Mouse (Mus musculus) layer of hippocampus, adult 9-10 months (tissue): Measurements from ENCODE around the gene Ints7.

ENCODE experiments used
- DNase-seq: peaks from one replicate; pipeline ENCODE4 v3.0.0; 2022; ENCODE audit warnings: low spot score

Ints7 gene

DNA sequence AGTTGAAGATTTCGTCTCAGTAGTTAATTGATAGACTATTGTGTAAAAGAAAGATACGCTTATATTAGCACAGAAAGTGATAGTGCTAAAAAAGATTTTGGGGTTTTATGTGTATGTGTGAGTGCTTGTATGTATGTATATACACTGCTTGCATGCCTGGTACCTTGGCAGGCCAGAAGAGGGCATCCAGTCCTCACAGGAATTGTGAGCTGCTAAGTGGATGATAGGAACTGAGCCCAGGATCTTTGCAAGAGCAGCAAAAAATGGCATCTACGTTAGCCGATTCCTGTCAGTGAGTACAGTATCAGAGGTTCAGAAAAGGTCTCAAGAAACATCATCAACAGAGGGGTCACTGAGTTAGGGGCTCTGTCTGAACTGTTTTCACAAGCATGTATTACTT is 9.0 kb downstream of the Ints7 start:
- DNase-seq: no peak

DNA sequence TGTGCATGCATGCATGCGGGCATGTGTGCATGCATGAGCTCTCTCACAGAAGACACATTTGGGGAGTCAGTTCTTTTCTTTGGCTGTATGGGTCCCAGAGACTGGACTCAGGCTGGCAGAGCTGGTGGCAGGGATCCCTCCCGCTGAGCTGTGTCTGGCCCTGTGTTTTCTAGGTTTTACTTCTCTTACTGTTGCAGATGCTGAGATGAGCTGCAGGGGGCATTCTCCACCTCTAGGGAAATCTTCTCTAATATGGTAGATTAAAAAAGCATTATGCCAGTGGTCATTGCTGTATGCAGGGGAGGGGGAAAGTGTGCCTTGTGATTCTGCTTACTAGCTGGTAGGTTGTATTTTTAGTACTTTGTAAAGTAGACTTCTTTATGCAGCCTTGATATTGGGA is 10.3 kb downstream of the Ints7 start:
- DNase-seq: no peak

DNA sequence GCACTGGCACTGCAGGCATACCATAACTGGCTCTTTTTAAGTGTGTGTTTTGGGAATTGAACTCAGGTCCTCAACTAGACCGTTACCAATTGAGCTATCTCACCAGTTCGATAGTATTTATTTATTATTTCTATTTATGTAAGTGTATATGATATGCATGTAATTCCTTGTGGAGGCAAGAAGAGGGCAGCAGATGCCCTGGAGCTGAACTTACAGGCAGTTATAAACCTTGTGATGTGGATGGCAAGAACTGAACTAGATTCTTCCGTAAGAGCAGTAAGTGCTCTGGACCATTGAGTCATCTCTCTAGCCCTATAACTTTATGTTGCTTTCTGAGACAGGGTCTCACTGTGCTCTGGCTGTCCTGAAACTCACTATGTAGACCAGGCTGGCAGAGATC is 11.6 kb downstream of the Ints7 start:
- no peak for DNase-seq

DNA sequence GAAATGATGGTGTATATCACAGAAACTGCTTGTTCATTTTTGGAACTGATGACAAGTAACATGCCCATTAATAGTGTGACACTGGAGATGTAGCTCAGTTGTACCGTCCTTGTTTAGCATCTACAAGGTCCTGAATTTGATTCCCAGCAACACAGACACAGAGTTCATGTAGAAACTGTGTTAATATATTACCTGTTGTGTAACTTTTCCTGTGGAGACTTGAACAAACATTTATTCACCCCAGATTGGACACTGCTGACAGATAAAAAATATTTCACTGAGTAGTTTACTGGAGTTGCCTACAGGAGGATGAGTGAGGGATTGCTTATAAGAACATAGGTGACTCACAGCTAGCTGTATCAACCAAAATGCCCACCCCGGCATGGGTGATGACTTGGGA is 13.3 kb downstream of the Ints7 start:
- DNase-seq: no peak

DNA sequence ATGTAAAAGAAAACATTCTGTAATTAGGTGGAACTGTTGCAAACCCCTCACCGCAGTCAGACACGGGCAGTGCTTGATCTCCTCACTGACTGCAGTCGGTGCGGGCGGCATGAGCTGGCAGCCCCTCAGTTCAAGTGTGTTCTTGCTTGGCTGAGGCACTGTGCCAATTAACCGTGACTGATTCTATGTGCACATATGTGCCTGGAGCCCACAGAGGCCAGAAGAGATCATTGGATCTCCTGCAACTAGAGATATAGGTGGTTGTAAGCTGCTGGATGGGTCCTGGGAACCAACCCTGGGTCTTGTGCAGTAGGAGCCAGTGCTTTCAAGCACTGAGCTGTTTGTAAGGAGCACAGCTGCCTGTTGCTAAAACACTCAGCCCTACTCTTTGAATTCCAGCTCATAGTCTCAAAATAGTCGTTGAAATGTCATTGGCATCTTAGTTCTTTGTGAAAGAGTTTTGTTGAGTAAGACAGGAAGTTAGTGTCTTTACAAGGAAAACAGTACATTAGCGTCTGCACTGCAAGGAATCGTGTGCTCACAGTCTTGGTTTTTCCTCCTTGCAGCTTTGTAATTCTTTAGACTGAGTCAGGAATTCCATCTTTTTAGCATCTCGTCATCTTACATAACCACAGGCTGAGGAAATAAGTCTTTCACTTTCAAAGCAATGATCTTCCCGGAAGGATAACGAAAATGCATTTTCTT is 16.7 kb downstream of the Ints7 start:
- no peak for DNase-seq

DNA sequence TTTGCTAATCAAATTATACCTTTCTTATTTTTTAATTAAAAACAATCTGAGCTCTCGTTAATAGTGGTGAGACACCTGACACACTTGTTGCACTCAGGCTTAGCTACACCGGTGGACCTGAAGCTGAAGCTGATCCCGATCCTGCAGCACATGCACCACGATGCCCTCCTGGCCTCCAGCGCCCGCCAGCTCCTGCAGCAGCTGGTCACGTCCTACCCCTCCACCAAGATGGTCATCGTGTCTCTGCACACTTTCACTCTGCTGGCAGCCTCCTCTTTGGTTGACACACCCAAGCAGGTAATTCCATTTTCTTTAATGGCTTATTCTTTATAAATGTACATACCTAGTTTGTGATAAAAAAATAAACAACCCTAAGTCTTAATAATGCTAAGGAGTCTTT is 20.6 kb downstream of the Ints7 start:
- DNase-seq: no peak

DNA sequence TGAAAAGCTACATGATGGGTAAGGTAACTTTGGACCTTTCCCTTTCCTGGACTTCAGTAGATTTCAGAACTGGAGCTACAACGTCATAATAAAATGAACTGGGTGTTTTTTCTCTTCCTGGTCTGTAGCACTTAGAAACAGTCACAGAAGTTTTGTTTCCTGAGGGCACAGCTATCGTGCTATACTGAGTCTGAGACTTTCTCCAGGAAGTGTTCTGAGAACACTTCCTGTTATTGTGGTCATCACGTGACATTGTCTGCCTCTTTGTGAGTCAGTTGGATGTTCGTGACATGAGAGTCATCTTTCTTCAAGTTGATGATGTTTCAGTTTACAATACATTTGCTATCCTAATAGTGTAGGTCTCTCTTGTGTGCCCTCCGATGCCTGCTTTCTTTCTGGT is 23.8 kb downstream of the Ints7 start:
- DNase-seq: no peak

DNA sequence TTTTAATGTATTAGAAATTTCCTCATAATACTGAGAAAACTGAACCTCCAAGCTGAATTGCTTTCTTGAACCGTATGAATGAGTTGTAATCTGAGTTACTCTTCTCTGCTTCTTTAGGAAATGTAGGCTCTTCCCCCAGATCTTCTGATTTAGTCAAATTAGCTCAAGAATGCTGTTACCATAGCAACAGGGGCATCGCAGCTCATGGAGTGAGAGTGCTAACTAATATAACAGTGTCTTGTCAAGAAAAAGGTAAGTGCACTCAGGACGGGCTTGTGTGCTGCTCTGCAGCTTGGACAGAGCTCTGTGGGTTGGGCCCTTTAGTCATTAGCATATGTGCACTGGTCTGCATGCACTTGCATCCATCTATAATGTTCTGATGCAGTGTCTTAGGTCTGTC is 29.3 kb downstream of the Ints7 start:
- no peak for DNase-seq

DNA sequence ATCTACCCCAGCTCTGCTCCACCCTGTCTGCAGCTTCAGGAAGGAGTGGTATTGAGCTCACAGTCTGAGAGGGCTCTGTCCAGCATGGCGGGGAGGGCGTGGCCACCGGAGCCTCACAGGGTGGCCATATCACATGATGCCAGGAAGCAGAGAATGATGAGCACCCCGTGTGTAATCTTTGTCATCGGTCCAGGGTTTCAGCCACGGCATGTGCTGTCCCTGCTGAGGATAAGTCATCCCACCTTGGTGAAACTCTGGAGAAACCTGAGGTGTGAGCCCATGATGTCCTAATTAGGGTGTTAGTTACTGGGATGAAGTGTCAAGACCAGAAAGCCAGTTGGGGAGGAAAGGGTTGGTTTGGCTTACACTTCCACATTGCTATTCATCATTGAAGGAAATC is 33.6 kb downstream of the Ints7 start:
- DNase-seq: no peak

DNA sequence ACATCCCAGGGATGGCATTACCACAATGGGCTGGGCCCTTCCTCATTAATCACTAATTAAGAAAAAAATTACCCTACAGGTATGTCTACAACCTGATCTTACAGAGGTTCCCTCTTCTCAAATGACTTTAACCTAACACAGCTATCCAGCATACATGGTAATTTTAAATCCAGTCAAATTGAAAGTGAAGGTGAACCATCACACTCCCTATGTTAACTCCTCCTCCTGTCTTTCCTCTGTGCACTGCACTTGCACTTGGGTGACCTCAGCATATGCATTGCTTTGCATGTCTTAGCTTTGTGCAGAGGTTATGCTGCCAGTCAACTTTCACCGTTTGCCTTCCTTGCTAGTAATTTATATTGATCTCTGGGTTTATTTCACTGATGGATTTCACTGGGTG is 34.1 kb downstream of the Ints7 start:
- DNase-seq: no peak

DNA sequence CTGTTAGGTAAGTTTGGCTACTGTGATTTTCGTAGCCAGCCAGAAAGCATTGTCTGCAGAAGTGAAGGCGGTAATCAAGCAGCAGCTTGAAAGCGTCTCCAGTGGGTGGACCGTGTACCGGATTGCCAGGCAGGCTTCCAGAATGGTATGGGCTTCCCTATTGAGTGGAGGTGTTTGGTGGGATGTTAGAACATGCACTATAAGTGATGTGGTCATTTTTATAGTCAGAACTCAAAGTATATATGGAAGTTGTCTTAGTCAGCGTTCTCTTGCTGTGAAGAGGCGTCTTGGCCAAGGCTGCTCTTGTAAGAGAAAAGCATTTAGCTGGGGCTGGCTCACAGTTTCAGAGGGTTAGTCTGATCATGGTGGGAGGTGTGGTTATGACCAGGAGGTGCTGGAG is 34.9 kb downstream of the Ints7 start:
- DNase-seq: no peak

DNA sequence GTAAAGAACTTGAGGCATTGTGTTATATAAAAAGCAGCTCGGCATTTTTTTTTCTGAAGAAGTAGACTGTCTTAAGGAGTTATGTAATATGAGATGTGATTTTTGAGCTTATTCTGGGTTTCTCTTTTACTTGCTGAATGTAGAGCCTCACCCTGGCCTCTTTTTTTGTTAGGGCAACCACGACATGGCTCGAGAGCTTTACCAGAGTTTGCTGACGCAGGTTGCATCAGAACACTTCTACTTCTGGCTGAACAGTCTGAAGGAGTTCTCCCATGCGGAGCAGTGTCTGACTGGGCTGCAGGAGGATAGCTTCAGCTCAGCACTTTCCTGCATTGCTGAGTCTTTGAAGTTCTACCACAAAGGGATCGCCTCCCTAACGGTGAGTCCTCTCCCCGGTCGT is 36.2 kb downstream of the Ints7 start:
- DNase-seq: no peak

DNA sequence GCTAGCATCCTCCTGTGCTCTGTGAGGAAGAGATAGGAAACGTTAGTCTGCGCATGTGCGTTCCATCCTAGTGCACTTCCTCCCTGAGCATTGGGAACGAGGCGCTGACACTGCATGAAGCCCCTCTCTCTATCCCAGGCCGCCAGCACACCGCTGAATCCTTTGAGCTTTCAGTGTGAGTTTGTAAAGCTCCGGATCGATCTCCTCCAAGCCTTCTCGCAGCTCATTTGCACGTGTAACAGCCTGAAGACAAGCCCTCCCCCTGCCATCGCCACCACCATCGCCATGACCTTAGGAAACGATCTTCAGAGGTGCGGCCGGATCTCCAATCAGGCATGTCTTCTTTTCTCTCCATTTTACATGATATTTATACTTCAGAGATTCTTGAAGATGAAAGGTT is 37.4 kb downstream of the Ints7 start:
- no peak for DNase-seq

DNA sequence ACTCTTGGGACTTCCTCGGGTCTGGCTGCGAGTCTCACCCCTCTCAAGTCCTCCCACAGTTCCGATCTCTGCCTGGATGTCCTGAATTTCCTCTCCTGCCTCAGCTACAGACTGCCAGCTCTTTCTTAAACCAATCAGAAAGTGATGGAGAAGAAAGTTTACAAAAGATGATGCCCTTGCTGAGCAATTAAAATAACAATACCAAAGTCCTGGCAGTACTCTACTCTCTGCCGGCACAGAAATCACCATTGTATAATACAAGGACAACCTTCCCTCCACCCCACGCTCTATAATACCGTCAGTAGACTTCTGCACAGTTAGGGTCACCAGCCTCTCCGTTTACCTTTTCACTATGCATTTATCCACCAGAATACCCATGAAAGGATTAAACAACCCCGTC is 40.8 kb downstream of the Ints7 start:
- no peak for DNase-seq

DNA sequence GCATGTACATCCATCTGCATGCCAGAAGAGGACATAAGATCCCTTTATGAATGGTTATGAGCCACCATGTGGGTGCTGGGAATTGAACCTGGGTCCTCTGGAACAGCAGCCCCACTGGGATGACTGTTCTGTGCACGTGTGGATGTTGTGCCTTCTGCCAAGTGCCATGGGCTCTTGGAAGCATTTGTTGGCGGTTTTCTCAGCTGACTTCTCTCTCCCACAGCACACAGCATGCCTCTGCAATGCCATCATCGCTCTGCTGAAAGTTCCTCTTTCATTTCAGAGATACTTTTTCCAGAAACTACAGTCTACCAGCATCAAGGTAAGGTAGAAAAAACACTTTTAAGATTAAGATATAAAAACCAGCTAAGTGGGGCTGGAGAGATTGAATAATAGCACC is 42.2 kb downstream of the Ints7 start:
- no peak for DNase-seq

DNA sequence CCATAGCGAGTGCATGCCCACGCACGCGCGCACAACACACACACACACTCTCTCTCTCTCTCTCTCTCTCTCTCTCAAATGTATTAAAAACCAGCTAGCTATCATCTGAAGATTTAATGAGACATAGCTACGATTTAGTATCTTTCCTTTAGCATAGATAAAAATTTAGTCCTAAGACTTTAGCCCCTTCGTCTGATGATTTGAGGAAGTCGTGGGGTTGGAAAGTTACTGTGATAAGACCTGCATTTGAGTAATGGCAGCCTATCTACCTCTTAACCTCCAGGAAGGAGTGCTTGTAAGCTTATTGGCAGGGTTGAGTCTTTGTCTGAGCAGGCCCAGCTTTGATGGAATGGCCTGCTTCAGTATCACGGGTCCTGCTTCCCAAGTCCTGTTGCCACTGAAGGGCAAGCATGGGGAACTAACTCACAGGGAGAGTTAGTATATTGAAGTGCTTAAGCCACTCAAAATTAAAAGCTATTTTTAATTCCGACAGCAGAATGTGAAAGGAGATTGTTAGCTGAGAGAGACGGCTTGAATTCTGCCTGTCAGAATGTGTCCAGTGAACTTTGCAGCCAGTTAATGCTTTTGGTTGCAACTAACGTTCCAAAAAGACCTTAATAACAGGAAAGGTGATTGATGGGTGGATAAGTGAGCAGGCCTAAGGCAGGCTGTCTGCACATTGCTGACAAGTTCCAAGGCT is 42.8 kb downstream of the Ints7 start:
- no peak for DNase-seq

DNA sequence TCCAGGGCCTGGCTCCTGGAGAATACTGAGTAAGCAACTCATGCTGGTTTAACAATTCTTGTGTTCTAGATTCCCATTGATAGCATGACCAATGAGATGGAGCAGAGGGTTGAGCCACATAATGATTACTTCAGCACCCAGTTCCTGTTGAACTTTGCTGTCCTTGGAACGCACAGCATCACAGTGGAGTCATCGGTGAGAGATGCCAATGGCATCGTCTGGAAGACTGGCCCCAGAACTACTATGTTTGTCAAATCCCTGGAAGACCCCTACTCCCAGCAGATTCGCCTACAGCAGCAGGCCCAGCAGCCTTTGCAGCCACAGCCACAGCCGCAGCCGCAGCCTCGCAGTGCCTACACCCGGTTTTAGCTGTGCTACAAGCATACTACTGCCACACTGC is 45.7 kb downstream of the Ints7 start:
- no peak for DNase-seq

DNA sequence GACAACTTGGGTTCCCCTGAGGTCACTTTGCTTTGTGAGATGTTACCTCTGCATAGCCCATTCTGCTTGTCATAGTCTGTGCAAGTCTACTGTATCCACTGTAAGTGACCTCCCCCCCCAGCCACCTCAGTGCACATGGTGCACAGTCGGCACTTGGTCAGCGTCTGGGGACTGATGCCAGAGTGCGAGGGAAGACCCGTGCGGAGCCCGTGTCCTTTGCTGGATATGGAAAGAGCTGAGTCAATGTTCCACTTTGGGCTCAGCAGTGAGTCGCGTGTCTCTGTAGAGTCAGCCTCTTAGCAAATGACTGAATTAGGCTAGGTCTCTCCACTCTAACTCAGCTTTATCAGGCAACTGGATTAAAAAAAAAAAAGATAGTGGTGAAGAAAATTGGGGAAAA is 47.4 kb downstream of the Ints7 start:
- DNase-seq: no peak

DNA sequence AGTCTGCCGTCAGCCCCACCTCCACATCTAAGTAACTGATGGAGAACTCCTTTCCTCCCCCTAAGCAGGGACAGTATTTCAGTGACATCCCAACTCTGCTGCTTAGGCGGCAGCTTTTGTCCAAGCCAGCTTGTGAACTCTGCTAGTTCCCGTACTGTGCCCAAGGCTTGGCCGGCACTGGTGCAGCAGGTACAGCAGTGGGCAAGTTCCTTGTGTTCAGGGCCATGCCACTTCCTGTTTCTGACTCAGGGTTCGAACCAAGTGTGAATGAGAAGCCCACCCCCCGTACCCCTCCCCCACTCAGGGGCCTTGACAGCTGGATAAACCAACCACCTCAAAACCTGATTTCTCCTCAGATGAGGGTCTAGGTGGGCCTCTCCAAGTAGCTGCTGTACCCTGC is 49.1 kb downstream of the Ints7 start:
- no peak for DNase-seq

DNA sequence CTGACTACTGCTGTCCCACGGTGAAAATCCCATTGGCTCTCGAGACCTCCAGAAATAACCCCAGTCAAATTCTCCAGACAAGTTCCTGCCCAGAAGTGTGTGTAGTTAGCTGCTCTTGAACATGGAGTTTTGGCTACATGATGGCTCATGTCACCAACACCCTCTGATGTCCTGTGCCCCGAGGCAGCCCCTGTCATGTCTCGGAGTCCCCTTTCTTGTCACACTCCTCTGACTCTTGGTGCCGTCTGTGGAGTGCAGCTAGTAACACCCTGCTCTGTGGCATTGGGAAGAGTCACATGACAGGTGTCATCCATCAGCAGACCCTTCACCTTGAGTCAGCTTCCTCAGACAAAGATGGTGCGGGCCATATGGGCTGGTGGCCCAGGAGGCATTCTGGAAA is 49.6 kb downstream of the Ints7 start:
- no peak for DNase-seq

DNA sequence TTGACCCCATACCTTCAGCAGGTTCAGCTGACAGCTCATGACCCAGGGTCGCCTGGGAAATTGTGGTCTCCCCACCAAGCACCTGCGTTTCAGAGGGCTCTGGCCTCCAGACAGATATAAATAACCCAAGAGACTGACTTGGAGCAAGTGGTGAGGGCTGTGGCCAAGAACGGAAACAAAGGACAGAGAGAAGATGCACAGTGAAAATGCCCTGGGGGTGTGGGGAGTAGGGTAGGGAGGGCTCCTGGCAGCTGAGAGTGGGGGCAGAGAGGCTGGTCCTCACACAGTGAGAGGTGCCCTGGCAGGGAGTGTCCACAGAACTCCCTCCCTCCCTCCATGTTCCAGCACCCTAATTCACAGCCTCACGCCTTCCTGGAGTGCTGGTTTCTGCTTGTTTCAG is 50.2 kb downstream of the Ints7 start:
- DNase-seq: no peak

DNA sequence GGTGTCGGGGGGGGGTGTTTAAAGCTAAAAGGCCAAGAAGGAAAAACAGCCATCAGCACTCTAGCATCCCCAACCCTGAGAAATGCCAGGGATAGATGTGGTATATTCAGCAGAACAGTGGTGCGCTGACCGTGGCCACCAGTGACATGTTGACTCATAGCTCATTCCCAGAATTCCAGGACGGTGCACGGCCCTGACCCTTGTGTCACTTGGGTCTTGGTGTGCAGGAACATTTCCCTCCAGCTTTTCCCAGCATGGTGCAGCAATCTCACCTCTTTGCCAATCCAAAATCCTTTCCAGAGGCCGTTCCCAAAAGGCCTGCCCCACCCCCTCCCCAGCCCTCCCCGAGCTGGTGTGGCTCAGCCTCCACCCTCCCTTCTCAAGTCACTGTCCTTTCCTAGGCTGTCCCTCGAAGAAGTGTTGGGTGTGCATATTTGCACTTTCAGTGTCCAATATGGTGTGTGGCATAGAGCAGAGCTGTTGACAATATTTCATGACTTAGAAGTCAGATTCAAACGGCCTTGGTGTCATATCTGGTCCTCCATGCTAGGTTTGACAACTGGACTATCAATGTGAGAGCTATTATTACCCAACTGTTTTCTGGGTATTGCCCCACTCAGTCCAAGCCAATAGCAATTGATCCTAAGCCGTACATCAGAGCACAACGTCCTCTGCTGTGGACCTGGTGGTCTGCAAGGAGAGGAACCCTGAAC is 53.2 kb downstream of the Ints7 start:
- no peak for DNase-seq

DNA sequence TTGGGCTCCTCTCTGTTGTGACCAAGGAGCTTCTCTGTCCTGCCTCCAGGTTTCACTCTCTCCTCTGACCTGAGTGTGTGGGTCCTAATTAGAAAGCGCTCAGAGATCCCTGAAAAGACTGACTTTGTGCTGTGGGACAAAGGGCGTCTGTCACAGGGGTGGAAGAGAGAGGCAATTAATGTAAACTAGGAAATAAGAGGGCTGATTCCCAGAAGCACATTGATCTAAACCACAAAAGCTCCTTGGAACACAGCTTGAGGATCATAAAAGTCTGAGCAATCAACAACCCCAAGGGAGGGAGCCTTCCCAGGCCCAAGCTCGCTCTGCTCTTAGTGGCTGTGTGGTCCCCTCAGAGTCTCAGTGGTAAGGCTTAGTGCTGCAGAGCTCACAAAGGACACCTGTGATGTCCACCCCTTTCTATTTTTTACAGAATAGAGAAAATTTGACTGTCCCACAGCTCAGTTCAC is 53.8 kb downstream of the Ints7 start:
- no peak for DNase-seq
